Mouse (Mus musculus) intestine, embryonic 16.5 days (tissue): ENCODE results near the gene Fam104a. TPM values are rescaled to one million over a fixed set of nuclear protein-coding genes. Genes with fewer than 3 reads are reported as not detected.

ENCODE experiments used
- ATAC-seq: fragments of 200-750 bp; cut with Nextera tagmentation; 2 replicates; pipeline ENCODE4 v1.8.0; 2017; ENCODE audit warnings: moderate TSS enrichment, moderate library complexity
- H3K27ac ChIP-seq: fragments of 300-500 bp; sonication (generic); 2 replicates; pipeline ENCODE4 v1.5.1; 2014; ENCODE audit warnings: mild to moderate bottlenecking, low read length
- H3K27me3 ChIP-seq: fragments of 300-500 bp; sonication (generic); replicated peaks from 2 replicates; pipeline ENCODE4 v1.6.1; 2014; ENCODE audit warnings: low read length, control low read depth, mixed read lengths; ENCODE audit not compliant: control insufficient read depth, insufficient read depth
- H3K36me3 ChIP-seq: fragments of 300-500 bp; sonication (generic); 2 replicates; pipeline ENCODE4 v1.6.1; 2014; ENCODE audit warnings: low read length, control low read depth; ENCODE audit not compliant: control insufficient read depth, insufficient read depth
- H3K4me1 ChIP-seq: fragments of 300-500 bp; sonication (generic); 2 replicates; pipeline ENCODE4 v1.6.1; 2014; ENCODE audit warnings: low read length, control low read depth, mixed read lengths; ENCODE audit not compliant: control insufficient read depth, insufficient read depth
- H3K4me2 ChIP-seq: fragments of 300-500 bp; sonication (generic); 2 replicates; pipeline ENCODE4 v1.6.1; 2014; ENCODE audit warnings: low read depth, low read length, control low read depth
- H3K4me3 ChIP-seq: fragments of 300-500 bp; sonication (generic); 2 replicates; pipeline ENCODE4 v1.5.1; 2014; ENCODE audit warnings: mild to moderate bottlenecking, low read length
- H3K9ac ChIP-seq: fragments of 300-500 bp; sonication (generic); 2 replicates; pipeline ENCODE4 v1.6.1; 2014; ENCODE audit warnings: low read depth, low read length
- H3K9me3 ChIP-seq: fragments of 300-500 bp; sonication (generic); 2 replicates; pipeline ENCODE4 v1.6.1; 2016; ENCODE audit warnings: low read length, control low read depth; ENCODE audit not compliant: control insufficient read depth
- WGBS: fragments of 180-500 bp; shearing (Covaris S2); extraction: QIAGEN DNeasy Blood & Tissue Kit; methylation state at CpG from one replicate; pipeline ENCODE4 v1.1.7; 2014; 5-methylcytosine and 5-hydroxymethylcytosine counted together
- polyA plus RNA-seq: library from polyadenylated mRNA; unstranded; fragments of >200 nt; fragmentation: Nextera tagmentation; extraction: Ambion mirVana; gene quantifications from 2 replicates; pipeline ENCODE4 v1.2.1, GENCODE M21; 2015

The Fam104a gene
- 40.5 and 41.7 TPM in 2 replicates for polyA plus RNA-seq

- H3K9ac ChIP-seq = peak within 1 kb of the TSS; percentile 91
- no peaks in the 10 kb centered on the region for H3K9me3 ChIP-seq
- H3K4me3 ChIP-seq = peak within 1 kb of the TSS; percentile 93
- no peaks in the 10 kb centered on the region for H3K27me3 ChIP-seq
- WGBS = under 1% methylated on average over 72 of the region's 73 CpGs
- H3K36me3 ChIP-seq = peaks cover 15% of the 10 kb centered on the region
- H3K27ac ChIP-seq = peak within 1 kb of the TSS; percentile 97
- peaks cover 23% of the 10 kb centered on the region for H3K4me1 ChIP-seq
- peak within 1 kb of the TSS; percentile 79 for H3K4me2 ChIP-seq
- peak; percentile 95 for ATAC-seq
These were observed at the start of gene Fam104a, which contains the start of gene D11Wsu47e for GRCm38 (mm10) chr11:113683957-113684706. TSS of gene Fam104a (minus strand) at chr11:113684155. TSS of gene D11Wsu47e (plus strand) at chr11:113684412.

GRCm38 (mm10) chr11:113731945-113732612 lies 48.1 kb upstream of the Fam104a start:
- WGBS = 91% methylated on average over 10 of the region's 10 CpGs
- Histone ChIP-seq H3K27me3 (no peaks in the 10 kb centered on the region), H3K4me1 (peaks cover 75% of the 10 kb centered on the region), H3K27ac (no peak overlapping the region), H3K9me3 (no peaks in the 10 kb centered on the region), H3K4me3 (no peak overlapping the region), H3K4me2 (no peak overlapping the region), H3K9ac (no peak overlapping the region), H3K36me3 (peaks cover 22% of the 10 kb centered on the region)
- no peak for ATAC-seq

DNA sequence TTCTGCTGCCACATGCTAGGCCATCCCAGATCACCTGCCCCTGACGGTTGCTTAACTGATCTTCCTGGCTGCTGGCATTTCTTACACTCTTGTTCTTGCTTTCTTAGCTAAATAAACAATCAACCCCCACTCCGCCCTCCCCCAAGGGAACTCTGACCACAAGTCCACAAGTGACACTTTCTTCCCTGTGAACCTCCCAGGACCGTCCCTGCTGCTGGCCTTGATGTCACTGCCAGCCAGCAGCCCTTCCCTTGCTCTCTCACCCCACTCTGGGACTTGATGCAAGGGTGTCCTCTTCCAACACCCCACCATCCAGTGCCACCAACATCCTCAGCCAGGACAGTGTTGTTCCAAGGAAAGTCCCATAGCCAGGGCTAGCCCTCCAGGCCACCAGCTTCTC lies 46.9 kb upstream of the Fam104a start:
- Histone ChIP-seq H3K4me2 (no peak overlapping the region), H3K4me3 (no peak overlapping the region), H3K9me3 (no peaks in the 10 kb centered on the region), H3K27me3 (no peaks in the 10 kb centered on the region), H3K4me1 (peaks cover 77% of the 10 kb centered on the region), H3K9ac (peak overlapping the region; percentile 32; the same call in 1 of the 2 replicates), H3K27ac (peak overlapping the region; percentile 28; the same call in 1 of the 2 replicates), H3K36me3 (peaks cover 28% of the 10 kb centered on the region)
- WGBS = 43% methylated on average over 3 of the region's 3 CpGs
- ATAC-seq = 0 out of 2 replicates have a peak, but pooled peaks have one; percentile 11

GRCm38 (mm10) chr11:113729917-113730316 lies 46.0 kb upstream of the Fam104a start:
- Histone ChIP-seq H3K4me1 (peaks cover 69% of the 10 kb centered on the region), H3K36me3 (peaks cover 28% of the 10 kb centered on the region), H3K4me3 (no peak overlapping the region), H3K9me3 (no peaks in the 10 kb centered on the region), H3K27me3 (no peaks in the 10 kb centered on the region), H3K27ac (no peak overlapping the region), H3K9ac (no peak overlapping the region), H3K4me2 (no peak overlapping the region)
- 54% methylated on average over 8 of the region's 8 CpGs for WGBS
- no peak for ATAC-seq

DNA sequence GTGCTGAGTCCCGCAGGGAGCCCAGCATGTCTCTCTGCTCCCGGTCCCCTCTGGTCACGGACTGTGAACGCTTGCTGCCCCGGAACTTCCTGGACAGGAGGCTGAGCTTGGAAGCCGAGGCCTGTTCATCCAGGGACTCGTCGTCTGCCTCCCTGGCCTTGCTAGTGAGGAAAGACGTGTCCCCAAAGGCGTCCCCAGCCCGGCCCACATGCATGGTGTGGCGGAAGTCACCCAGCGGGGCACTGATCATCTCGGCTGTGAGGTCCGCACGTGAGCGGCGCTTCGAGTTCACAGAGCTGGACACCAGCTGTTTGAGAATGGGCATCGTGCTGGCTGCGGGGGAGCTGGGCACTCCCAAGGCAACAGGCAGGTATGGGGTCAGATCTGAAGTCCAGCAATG lies 45.3 kb upstream of the Fam104a start:
- no peak overlapping the region for H3K4me3 ChIP-seq
- no peak overlapping the region for H3K9ac ChIP-seq
- H3K9me3 ChIP-seq = no peaks in the 10 kb centered on the region
- H3K27ac ChIP-seq = no peak overlapping the region
- 88% methylated on average over 21 of the region's 21 CpGs for WGBS
- peaks cover 28% of the 10 kb centered on the region for H3K36me3 ChIP-seq
- ATAC-seq = no peak
- H3K4me2 ChIP-seq = no peak overlapping the region
- no peaks in the 10 kb centered on the region for H3K27me3 ChIP-seq
- H3K4me1 ChIP-seq = peaks cover 62% of the 10 kb centered on the region

DNA sequence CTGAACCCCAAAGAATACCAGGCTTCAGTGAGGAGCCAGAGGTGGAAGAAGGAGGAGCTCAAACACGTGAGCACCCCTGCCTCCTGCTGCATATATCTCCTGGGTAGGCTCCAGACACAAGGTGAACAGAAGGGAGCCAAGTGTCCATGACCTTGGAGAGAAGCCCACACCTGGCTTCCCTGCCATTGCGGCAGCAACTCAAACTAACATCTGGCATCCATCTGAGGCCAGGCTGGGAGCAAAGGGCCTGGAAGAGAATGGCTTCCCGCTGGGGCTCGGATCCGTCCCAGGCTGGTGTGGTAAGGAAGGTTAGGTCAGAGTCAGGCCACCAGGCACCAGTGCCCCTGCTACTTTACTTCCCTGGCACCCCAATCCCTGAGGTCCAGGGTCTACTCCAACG lies 44.0 kb upstream of the Fam104a start:
- H3K36me3 ChIP-seq = peaks cover 28% of the 10 kb centered on the region
- no peak overlapping the region for H3K27ac ChIP-seq
- no peak overlapping the region for H3K9ac ChIP-seq

DNA sequence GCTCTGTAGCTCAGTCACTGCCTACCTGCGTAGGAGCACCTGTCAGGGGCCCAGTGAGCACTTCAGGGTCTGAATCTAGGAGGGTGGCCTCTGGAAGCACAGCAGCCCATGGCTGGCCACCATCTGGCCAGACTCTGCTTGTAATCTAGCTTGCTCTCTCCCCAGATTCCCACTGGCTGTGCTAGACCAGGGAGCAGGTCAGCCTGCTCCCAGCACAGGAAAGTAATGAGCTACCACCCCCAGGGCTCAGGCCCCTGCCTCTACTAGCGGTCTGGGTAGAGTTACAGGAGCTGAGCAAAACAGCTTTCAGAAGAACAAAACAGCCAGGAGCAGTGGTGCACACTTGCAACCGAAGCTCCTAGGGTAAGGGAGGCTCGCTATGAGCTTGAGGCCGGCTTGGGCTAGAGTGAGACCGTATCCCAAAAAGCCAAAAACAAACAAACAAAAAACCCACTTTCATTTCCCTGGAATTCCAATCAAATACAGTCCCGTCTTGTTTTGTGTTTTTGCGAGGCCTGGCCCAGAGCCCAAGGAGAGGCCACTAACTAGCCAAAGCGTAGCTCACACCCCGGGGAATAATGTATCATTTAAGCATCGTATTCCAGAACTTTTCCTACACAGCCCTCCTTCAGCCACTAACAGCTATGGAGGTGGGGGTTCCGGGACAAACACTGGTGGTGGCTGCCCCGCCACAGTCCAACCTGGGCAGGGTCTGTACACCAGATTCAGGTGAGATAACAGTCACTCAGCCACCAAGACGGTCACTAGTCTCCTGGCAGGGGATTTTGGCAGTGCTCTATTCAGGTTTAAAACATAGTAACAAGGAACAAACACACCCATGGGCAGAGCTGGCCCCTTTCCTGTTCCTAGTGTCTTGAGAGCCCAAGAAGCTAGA lies 43.3 kb upstream of the Fam104a start:
- H3K36me3 ChIP-seq = peaks cover 28% of the 10 kb centered on the region
- H3K4me2 ChIP-seq = no peak overlapping the region
- no peak for ATAC-seq
- H3K27me3 ChIP-seq = no peaks in the 10 kb centered on the region
- no peak overlapping the region for H3K9ac ChIP-seq
- 0 out of 2 replicates have a peak overlapping the region, but pooled peaks have one; percentile 13 for H3K27ac ChIP-seq
- H3K4me3 ChIP-seq = no peak overlapping the region
- no peaks in the 10 kb centered on the region for H3K9me3 ChIP-seq
- H3K4me1 ChIP-seq = peaks cover 43% of the 10 kb centered on the region
- WGBS = 82% methylated on average over 14 of the region's 14 CpGs

More for the DNA sequence above, 44.0 kb upstream of the Fam104a start:
- no peak for ATAC-seq
- Histone ChIP-seq H3K4me2 (no peak overlapping the region), H3K4me3 (no peak overlapping the region), H3K9me3 (no peaks in the 10 kb centered on the region), H3K4me1 (peaks cover 50% of the 10 kb centered on the region), H3K27me3 (no peaks in the 10 kb centered on the region)
- 57% methylated on average over 6 of the region's 6 CpGs for WGBS

DNA sequence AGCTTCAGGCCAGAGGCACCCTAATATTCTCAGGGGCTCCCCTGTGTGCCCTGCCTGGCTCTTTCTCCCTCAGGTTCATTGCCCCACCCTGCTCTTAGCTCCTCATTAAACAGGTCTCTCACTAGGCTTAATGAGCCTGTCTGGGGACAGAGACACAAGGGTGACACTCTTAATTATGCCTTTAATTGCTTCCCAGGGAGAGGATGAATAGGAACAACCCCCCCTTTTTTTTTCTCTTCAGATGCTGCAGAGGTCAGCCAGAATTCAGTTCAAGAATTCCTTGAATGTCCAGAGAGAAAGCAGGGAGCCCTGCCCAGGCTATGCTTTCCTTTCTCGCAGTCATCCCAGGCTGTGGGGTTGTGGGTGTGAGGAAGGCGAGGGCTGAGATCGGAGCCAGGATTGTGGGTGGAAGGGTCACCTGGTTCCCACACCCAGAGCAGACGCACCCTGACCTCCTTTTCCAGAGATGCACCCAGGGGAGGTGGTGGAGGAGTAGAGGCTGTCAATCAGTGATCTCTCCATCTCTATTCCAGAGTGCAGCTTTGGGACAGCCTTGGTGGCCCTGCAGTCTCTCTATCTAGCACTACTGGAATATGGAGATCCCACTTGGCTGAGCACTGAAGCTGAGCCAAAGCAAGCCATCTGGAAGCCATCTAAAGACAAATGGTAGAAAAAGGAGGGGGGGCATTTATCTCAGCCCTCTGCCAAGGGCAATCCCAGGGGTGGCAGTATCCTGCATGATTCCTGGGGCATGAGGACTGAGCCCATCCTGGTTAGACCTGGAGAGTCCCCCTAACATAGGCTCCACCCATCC lies 41.5 kb upstream of the Fam104a start:
- Histone ChIP-seq H3K4me2 (no peak overlapping the region), H3K9ac (no peak overlapping the region), H3K27me3 (no peaks in the 10 kb centered on the region), H3K4me3 (no peak overlapping the region), H3K4me1 (peaks cover 31% of the 10 kb centered on the region), H3K36me3 (peaks cover 28% of the 10 kb centered on the region), H3K27ac (peak overlapping the region; percentile 9; the same call in 1 of the 2 replicates), H3K9me3 (no peaks in the 10 kb centered on the region)
- ATAC-seq = peak; percentile 43
- WGBS = 80% methylated on average over 4 of the region's 4 CpGs
